Mouse (Mus musculus) cerebellum, postnatal 14 days (tissue): ENCODE data around the gene Hmcn2.

Experiments used
- DNase-seq, 2 experiments: peaks; one replicate each; pipeline ENCODE4 v3.0.0; 2021; ENCODE audit warnings: mixed read lengths in 2 of 2

Hmcn2 gene

GRCm38 (mm10) chr2:31420914-31421313, 106.7 kb downstream of the Hmcn2 start:
- DNase-seq: peak; percentile 32 to 35

GRCm38 (mm10) chr2:31422576-31422975, 108.4 kb downstream of the Hmcn2 start:
- DNase-seq: no peak

DNA sequence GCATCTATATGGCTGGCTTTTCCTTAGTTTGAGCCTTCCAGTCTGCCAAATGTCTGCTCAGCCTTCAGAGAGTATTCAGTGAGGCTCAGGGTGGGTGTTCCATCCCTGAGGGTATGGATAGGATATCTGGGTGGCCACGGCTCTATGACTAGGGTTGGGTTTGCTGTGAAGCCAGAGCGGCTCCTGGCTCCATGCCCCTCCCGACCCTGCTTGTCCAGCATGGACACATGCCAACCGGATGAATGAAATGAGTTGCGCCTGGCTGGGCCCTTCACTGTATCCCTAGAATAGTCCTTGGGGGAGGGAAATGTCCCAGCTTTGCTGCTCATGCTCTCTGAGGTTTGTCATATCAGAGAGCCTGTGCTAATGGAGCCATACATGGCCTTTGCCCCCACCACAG, 117.3 kb downstream of the Hmcn2 start:
- DNase-seq: peak; percentile 30 to 70

- DNase-seq: no peak
These were observed 120.5 kb downstream of the Hmcn2 start for GRCm38 (mm10) chr2:31434746-31435145.

GRCm38 (mm10) chr2:31435567-31435966, 121.4 kb downstream of the Hmcn2 start:
- DNase-seq: peak in 1 of 2 experiments; percentile 56

- no peak for DNase-seq
These were observed 123.4 kb downstream of the Hmcn2 start for GRCm38 (mm10) chr2:31437480-31438245.

DNA sequence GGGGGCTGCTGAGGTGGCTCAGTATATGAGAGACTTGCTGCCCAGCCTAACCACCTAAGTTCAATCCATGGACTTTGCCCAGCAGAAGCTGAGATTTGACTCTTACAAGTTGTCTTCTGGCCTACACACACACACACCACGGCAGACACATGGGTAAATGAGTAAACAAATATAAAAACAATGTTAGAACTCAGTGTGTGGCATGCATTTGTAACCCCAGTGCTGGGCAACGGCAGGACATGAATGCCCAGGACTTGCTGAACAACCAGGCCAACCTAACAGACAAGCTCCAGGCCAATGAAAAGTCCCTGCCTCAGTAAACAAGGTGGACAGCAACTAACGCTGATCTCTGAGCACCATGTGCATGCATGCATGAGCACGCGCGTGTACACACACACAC, 125.4 kb downstream of the Hmcn2 start:
- no peak for DNase-seq

DNA sequence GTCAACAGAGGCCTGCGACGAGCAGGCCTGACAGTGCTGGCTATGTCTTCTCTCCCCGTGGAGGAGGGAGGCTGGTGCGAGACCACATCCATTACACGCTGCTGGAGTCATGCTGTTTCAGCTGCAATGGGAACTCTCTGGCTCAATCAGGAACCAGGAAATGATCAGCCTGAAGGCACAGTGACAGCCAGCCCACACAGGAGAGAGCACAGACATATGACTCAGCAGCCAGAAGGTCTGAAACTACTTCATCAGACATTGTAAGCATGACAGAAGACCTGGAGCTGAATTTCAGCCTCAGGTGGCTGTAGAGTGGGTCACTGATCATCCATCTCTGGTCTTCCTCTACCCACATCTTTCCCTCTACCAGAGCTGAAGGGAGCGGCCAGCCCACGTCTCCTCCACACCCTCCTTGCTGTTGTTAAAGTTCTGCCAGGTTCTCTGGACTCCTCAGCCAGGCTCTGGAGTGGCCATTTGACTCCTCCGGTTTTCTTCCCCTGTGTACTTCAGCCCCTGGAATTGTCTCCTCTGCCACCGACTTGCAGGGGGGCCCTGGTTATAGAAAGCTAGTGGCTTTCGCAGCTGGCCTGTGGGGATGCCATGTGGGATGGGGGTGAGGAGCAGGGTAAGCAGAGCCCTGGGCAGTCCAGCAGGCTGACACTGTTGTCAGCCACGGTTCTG, 128.4 kb downstream of the Hmcn2 start:
- DNase-seq: no peak

- no peak for DNase-seq
These were observed 131.8 kb downstream of the Hmcn2 start for GRCm38 (mm10) chr2:31446036-31446435.

- no peak for DNase-seq
These were observed 132.2 kb downstream of the Hmcn2 start for GRCm38 (mm10) chr2:31446456-31446855.

DNA sequence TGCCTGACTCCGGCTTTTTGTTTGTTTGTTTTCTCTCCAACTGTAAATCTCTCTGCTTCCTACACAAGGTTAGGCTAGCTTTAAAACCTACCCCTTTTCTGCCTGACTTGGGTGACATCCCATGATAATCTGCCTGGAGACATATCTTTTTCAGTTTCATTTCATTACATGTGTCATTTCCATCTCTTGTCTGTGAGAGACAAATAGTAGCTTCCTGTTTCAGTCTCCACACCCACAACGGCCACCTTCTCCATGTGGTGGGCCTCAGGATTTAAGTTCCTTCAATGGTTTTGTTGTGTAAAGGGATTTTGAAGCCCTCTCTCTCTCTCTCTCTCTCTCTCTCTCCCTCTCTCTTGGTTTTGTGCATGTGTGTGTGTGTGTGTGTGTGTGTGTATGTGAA, 133.3 kb downstream of the Hmcn2 start:
- DNase-seq: no peak

DNA sequence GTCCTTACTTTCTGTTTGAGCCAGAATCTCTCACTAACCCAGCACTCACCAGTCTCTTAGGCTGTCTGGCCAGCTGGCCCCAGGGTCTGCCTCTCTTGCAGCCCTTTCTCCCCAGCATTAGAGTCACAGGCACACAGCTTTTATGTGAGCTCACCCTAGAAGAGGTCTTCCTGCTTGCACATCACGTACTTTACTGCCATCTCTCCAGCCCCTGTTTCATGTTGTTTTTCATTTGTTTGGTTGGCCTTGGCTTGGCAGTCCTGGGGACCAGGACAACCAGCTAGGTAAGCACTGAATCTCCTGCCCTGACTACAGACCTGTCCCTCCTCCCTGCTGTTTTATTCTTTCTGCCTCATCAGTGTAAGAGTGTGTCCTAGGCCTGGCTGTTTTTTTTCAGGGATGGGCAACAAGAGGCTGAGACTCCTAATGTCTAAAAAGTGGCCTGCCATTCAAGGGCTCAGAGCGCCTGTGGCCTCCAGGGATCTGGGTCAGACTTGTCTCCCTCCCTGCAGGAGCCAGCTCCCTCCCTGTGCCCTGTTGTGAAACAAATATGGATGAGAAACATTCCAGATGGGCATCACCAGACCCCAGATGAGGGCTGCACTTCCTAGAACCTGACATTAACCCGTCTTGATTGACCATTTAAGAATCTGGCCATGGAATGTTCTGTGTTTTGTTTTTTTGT, 134.7 kb downstream of the Hmcn2 start:
- DNase-seq: no peak

GRCm38 (mm10) chr2:31449441-31449815, 135.2 kb downstream of the Hmcn2 start:
- peak; percentile 45 to 56 for DNase-seq

DNA sequence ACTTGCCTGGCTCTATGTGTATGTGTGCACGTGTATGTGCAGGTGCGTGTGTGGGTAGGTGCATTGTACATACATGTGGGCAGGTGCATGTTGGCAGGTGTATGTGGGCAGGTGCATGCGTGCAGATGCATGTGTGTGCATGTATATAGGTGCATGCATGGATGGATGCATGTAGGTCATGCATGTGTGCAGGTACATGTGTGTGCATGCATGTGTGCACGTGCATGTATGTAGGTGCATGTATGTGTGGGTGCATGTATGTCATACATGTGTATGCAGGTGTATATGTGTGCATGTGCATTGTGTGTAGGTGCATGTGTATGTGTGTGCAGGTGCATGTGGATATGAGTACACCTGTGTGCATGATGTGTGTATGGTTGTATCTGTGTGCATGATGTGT, 135.7 kb downstream of the Hmcn2 start:
- DNase-seq: no peak

GRCm38 (mm10) chr2:31450661-31451060, 136.4 kb downstream of the Hmcn2 start:
- no peak for DNase-seq

DNA sequence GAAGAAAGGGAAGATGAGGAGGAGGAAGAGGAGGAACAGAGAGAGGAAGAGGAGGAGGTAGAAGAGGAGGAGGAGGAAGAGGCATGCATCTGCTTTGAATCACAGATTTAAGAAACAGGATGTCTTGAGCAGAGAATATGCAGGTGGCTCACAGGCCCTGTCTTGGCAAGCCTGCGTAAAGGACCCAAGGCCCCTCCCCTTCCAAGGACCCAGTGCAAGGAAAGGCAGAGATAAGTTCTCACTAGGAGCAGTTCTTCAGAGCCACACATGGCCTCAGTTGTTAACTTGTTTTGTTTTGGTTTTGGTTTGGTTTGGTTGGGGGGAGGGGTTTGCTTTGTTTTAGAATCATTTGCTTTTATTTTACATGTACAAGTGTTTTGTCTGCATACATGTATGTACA, 137.3 kb downstream of the Hmcn2 start:
- DNase-seq: no peak

DNA sequence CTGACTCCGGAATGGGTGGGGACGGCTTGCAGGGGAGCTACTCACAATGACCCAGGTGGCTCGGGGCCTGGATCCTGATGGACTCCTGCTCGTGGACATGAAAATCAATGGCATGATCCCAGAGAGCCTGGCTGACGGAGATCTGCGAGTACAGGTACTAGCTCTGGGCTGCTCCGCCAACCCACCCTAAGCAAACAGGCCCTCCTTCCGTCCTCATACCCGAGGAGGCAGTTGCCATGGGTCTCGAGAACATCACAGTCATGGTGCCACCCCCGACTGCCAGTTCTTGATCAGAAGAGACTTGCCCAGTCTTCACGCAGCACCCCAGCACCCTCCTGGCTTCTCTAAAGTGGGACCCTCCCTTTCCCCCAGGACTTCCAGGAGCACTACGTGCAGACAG, 138.8 kb downstream of the Hmcn2 start:
- no peak for DNase-seq

GRCm38 (mm10) chr2:31453559-31454177, 139.5 kb downstream of the Hmcn2 start:
- DNase-seq: no peak

- DNase-seq: peak in 1 of 2 experiments; percentile 49
These were observed 140.1 kb downstream of the Hmcn2 start for GRCm38 (mm10) chr2:31454280-31454679.

GRCm38 (mm10) chr2:31455418-31455817, 141.2 kb downstream of the Hmcn2 start:
- no peak for DNase-seq

DNA sequence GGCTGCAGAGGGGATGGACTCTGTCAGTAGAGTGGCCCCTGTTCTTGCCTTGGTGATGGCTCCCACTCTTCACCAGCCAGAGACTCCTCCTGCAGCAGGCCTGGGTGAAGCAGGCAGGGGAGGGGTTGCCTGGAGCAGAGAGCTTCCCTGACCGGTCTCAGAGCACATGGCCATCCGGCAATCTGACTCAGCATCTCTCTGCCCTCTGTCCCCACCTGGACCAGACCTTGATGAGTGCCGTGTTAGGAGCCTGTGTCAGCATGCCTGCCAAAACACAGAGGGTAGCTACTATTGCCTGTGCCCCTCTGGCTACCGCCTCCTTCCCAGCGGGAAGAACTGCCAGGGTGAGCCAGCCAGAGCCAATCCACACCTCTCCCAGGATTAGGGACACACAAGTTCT, 144.2 kb downstream of the Hmcn2 start:
- DNase-seq: no peak

GRCm38 (mm10) chr2:31458989-31459936, 145.0 kb downstream of the Hmcn2 start:
- DNase-seq: no peak
